Mouse (Mus musculus) adrenal gland, postnatal 36 days (tissue): ENCODE measurements around the gene Gm20388. TPM values are rescaled to one million over a fixed set of nuclear protein-coding genes. Genes with fewer than 3 reads are reported as not detected.

ENCODE experiments used
- DNase-seq, 2 experiments: peaks; one replicate each; pipeline ENCODE4 v3.0.0; 2021; ENCODE audit warnings: mixed read lengths in 1 of 2
- total RNA-seq, 2 experiments: library from RNA; stranded (reverse); gene quantifications; 2 replicates each; pipeline ENCODE4 v1.2.3; 2021

Gene Gm20388
- total RNA-seq, 2 experiments from 2014 or later = 2.4 to 7.4 TPM

- DNase-seq = no peak
Observed at GRCm38 (mm10) chr8:122698254-122698768, 2787.7 kb downstream of the Gm20388 start.

- peak in 1 of 2 experiments; percentile 24 for DNase-seq
Observed at GRCm38 (mm10) chr8:122699005-122699492, 2788.4 kb downstream of the Gm20388 start, which contains the start of gene Cbfa2t3. Cbfa2t3 (minus strand) TSS chr8:122699109.

GRCm38 (mm10) chr8:122700628-122701027 lies 2790.0 kb downstream of the Gm20388 start:
- DNase-seq = no peak

- DNase-seq = no peak
Observed at GRCm38 (mm10) chr8:122701441-122702185, 2791.0 kb downstream of the Gm20388 start.

GRCm38 (mm10) chr8:122702301-122702941 lies 2791.8 kb downstream of the Gm20388 start:
- DNase-seq = no peak

- DNase-seq = no peak
Observed at GRCm38 (mm10) chr8:122702957-122703356, 2792.3 kb downstream of the Gm20388 start.

GRCm38 (mm10) chr8:122704612-122705011 lies 2794.0 kb downstream of the Gm20388 start:
- DNase-seq = no peak

- DNase-seq = no peak
Observed at GRCm38 (mm10) chr8:122705901-122706561, 2795.4 kb downstream of the Gm20388 start.

- no peak for DNase-seq
Observed at GRCm38 (mm10) chr8:122707184-122707583, 2796.5 kb downstream of the Gm20388 start.

- no peak for DNase-seq
Observed at GRCm38 (mm10) chr8:122709340-122710111, 2798.9 kb downstream of the Gm20388 start.

GRCm38 (mm10) chr8:122711480-122711879 lies 2800.8 kb downstream of the Gm20388 start:
- DNase-seq = no peak

- peak; percentile 51 to 69 for DNase-seq
Observed at GRCm38 (mm10) chr8:122711891-122712365, 2801.3 kb downstream of the Gm20388 start.

GRCm38 (mm10) chr8:122712411-122713156 lies 2801.9 kb downstream of the Gm20388 start:
- DNase-seq = no peak

GRCm38 (mm10) chr8:122713157-122713518 lies 2802.5 kb downstream of the Gm20388 start:
- no peak for DNase-seq

- DNase-seq = no peak
Observed at GRCm38 (mm10) chr8:122716566-122716965, 2805.9 kb downstream of the Gm20388 start.

- no peak for DNase-seq
Observed at GRCm38 (mm10) chr8:122717869-122718509, 2807.3 kb downstream of the Gm20388 start.

- no peak for DNase-seq
Observed at GRCm38 (mm10) chr8:122718711-122719499, 2808.3 kb downstream of the Gm20388 start.

- DNase-seq = no peak
Observed at GRCm38 (mm10) chr8:122719500-122720065, 2808.9 kb downstream of the Gm20388 start.
